Mouse (Mus musculus) intestine, embryonic 16.5 days (tissue): Measurements from ENCODE around the gene Mif4gd. TPM values are rescaled to one million over a fixed set of nuclear protein-coding genes. Genes with fewer than 3 reads are reported as not detected.
A peak's percentile ranks its signal among the peaks of the same experiment; 100 is the strongest.

ENCODE experiments used
- ATAC-seq: fragments of 200-750 bp; cut with Nextera tagmentation; 2 replicates; pipeline ENCODE4 v1.8.0; 2017; ENCODE audit warnings: moderate TSS enrichment, moderate library complexity
- H3K27ac ChIP-seq: fragments of 300-500 bp; sonication (generic); 2 replicates; pipeline ENCODE4 v1.5.1; 2014; ENCODE audit warnings: mild to moderate bottlenecking, low read length
- H3K27me3 ChIP-seq: fragments of 300-500 bp; sonication (generic); replicated peaks from 2 replicates; pipeline ENCODE4 v1.6.1; 2014; ENCODE audit warnings: low read length, control low read depth, mixed read lengths; ENCODE audit not compliant: control insufficient read depth, insufficient read depth
- H3K36me3 ChIP-seq: fragments of 300-500 bp; sonication (generic); 2 replicates; pipeline ENCODE4 v1.6.1; 2014; ENCODE audit warnings: low read length, control low read depth; ENCODE audit not compliant: control insufficient read depth, insufficient read depth
- H3K4me1 ChIP-seq: fragments of 300-500 bp; sonication (generic); 2 replicates; pipeline ENCODE4 v1.6.1; 2014; ENCODE audit warnings: low read length, control low read depth, mixed read lengths; ENCODE audit not compliant: control insufficient read depth, insufficient read depth
- H3K4me2 ChIP-seq: fragments of 300-500 bp; sonication (generic); 2 replicates; pipeline ENCODE4 v1.6.1; 2014; ENCODE audit warnings: low read depth, low read length, control low read depth
- H3K4me3 ChIP-seq: fragments of 300-500 bp; sonication (generic); 2 replicates; pipeline ENCODE4 v1.5.1; 2014; ENCODE audit warnings: mild to moderate bottlenecking, low read length
- H3K9ac ChIP-seq: fragments of 300-500 bp; sonication (generic); 2 replicates; pipeline ENCODE4 v1.6.1; 2014; ENCODE audit warnings: low read depth, low read length
- H3K9me3 ChIP-seq: fragments of 300-500 bp; sonication (generic); 2 replicates; pipeline ENCODE4 v1.6.1; 2016; ENCODE audit warnings: low read length, control low read depth; ENCODE audit not compliant: control insufficient read depth
- WGBS: fragments of 180-500 bp; shearing (Covaris S2); extraction: QIAGEN DNeasy Blood & Tissue Kit; methylation state at CpG from one replicate; pipeline ENCODE4 v1.1.7; 2014; 5-methylcytosine and 5-hydroxymethylcytosine counted together
- polyA plus RNA-seq: library from polyadenylated mRNA; unstranded; fragments of >200 nt; fragmentation: Nextera tagmentation; extraction: Ambion mirVana; gene quantifications from 2 replicates; pipeline ENCODE4 v1.2.1, GENCODE M21; 2015

Gene Mif4gd
- polyA plus RNA-seq, 1 experiment from 2014 or later, result 34.5 TPM

GRCm38 (mm10) chr11:115608421-115609399 lies 4.1 kb downstream of the Mif4gd start:
- no peak for ATAC-seq
- peaks cover 16% of the 10 kb centered on the region for H3K36me3 ChIP-seq
- H3K4me3 ChIP-seq, result no peak overlapping the region
- H3K9me3 ChIP-seq, result no peaks in the 10 kb centered on the region
- no peak overlapping the region for H3K4me2 ChIP-seq
- WGBS, result 77% methylated on average over 23 of the region's 23 CpGs
- H3K27ac ChIP-seq, result no peak overlapping the region
- peaks cover 20% of the 10 kb centered on the region for H3K4me1 ChIP-seq
- H3K27me3 ChIP-seq, result no peaks in the 10 kb centered on the region
- no peak overlapping the region for H3K9ac ChIP-seq

- no peak overlapping the region for H3K27ac ChIP-seq
- no peaks in the 10 kb centered on the region for H3K27me3 ChIP-seq
- no peaks in the 10 kb centered on the region for H3K9me3 ChIP-seq
- H3K4me2 ChIP-seq, result no peak overlapping the region
- no peak overlapping the region for H3K9ac ChIP-seq
- H3K4me1 ChIP-seq, result peaks cover 22% of the 10 kb centered on the region
- 93% methylated on average over 18 of the region's 18 CpGs for WGBS
- H3K4me3 ChIP-seq, result no peak overlapping the region
- ATAC-seq, result no peak
- H3K36me3 ChIP-seq, result peaks cover 16% of the 10 kb centered on the region
Measured at GRCm38 (mm10) chr11:115606733-115607132, 6.0 kb downstream of the Mif4gd start.

- H3K9ac ChIP-seq, result peak overlapping the region; percentile 99
- H3K4me1 ChIP-seq, result peaks cover 18% of the 10 kb centered on the region
- H3K4me3 ChIP-seq, result peak overlapping the region; percentile 97
- peaks cover 16% of the 10 kb centered on the region for H3K36me3 ChIP-seq
- peak overlapping the region; percentile 86 for H3K4me2 ChIP-seq
- no peaks in the 10 kb centered on the region for H3K27me3 ChIP-seq
- H3K9me3 ChIP-seq, result no peaks in the 10 kb centered on the region
- WGBS, result under 1% methylated on average over 26 of the region's 26 CpGs
- H3K27ac ChIP-seq, result peak overlapping the region; percentile 93
- ATAC-seq, result peak; percentile 32
Measured at GRCm38 (mm10) chr11:115604304-115604696, 8.5 kb downstream of the Mif4gd start.

GRCm38 (mm10) chr11:115603476-115604303 lies 9.1 kb downstream of the Mif4gd start, which contains the start of the genes Mrps7 and Gga3:
Mrps7 (plus strand) TSS chr11:115603925.
Gga3 (minus strand) TSS chr11:115604051.
- peak; percentile 97 for ATAC-seq
- H3K36me3 ChIP-seq, result peaks cover 14% of the 10 kb centered on the region
- under 1% methylated on average over 92 of the region's 93 CpGs for WGBS
- peaks cover 18% of the 10 kb centered on the region for H3K4me1 ChIP-seq
- H3K4me3 ChIP-seq, result peak within 1 kb of the TSS; percentile 97
- H3K9me3 ChIP-seq, result no peaks in the 10 kb centered on the region
- peak within 1 kb of the TSS; percentile 99 for H3K9ac ChIP-seq
- H3K4me2 ChIP-seq, result peak within 1 kb of the TSS; percentile 86
- H3K27ac ChIP-seq, result peak within 1 kb of the TSS; percentile 93
- no peaks in the 10 kb centered on the region for H3K27me3 ChIP-seq

- H3K9me3 ChIP-seq, result no peaks in the 10 kb centered on the region
- ATAC-seq, result no peak
Measured at GRCm38 (mm10) chr11:115603128-115603475, 9.7 kb downstream of the Mif4gd start.

GRCm38 (mm10) chr11:115601174-115601573 lies 11.6 kb downstream of the Mif4gd start:
- Histone ChIP-seq H3K4me3 (no peak overlapping the region), H3K36me3 (peaks cover 4% of the 10 kb centered on the region), H3K4me2 (no peak overlapping the region), H3K27me3 (no peaks in the 10 kb centered on the region), H3K4me1 (peaks cover 18% of the 10 kb centered on the region), H3K9me3 (no peaks in the 10 kb centered on the region), H3K9ac (no peak overlapping the region), H3K27ac (no peak overlapping the region)
- 87% methylated on average over 4 of the region's 4 CpGs for WGBS
- ATAC-seq, result no peak

More at GRCm38 (mm10) chr11:115603128-115603475, 9.7 kb downstream of the Mif4gd start:
- peak overlapping the region; percentile 93 for H3K27ac ChIP-seq
- WGBS, result 4% methylated on average over 15 of the region's 15 CpGs
- H3K4me2 ChIP-seq, result peak overlapping the region; percentile 70
- H3K4me1 ChIP-seq, result peaks cover 18% of the 10 kb centered on the region
- H3K36me3 ChIP-seq, result peaks cover 14% of the 10 kb centered on the region
- peak overlapping the region; percentile 97 for H3K4me3 ChIP-seq
- H3K27me3 ChIP-seq, result no peaks in the 10 kb centered on the region
- peak overlapping the region; percentile 99 for H3K9ac ChIP-seq

- peaks cover 2% of the 10 kb centered on the region for H3K36me3 ChIP-seq
- no peak overlapping the region for H3K4me2 ChIP-seq
- H3K27ac ChIP-seq, result no peak overlapping the region
- H3K9ac ChIP-seq, result no peak overlapping the region
- peaks cover 18% of the 10 kb centered on the region for H3K4me1 ChIP-seq
- 94% methylated on average over 15 of the region's 15 CpGs for WGBS
- H3K9me3 ChIP-seq, result no peaks in the 10 kb centered on the region
- ATAC-seq, result no peak
- H3K27me3 ChIP-seq, result no peaks in the 10 kb centered on the region
- H3K4me3 ChIP-seq, result no peak overlapping the region
Measured at GRCm38 (mm10) chr11:115600743-115601142, 12.0 kb downstream of the Mif4gd start.

- H3K4me2 ChIP-seq, result no peak overlapping the region
- H3K27me3 ChIP-seq, result no peaks in the 10 kb centered on the region
- H3K9me3 ChIP-seq, result no peaks in the 10 kb centered on the region
- WGBS, result 91% methylated on average over 7 of the region's 7 CpGs
- no peak overlapping the region for H3K27ac ChIP-seq
- peaks cover 12% of the 10 kb centered on the region for H3K4me1 ChIP-seq
- no peak for ATAC-seq
- no peak overlapping the region for H3K4me3 ChIP-seq
- no peak overlapping the region for H3K9ac ChIP-seq
- H3K36me3 ChIP-seq, result peaks cover under 1% of the 10 kb centered on the region
Measured at GRCm38 (mm10) chr11:115599722-115600121, 13.0 kb downstream of the Mif4gd start.

GRCm38 (mm10) chr11:115598309-115598708 lies 14.5 kb downstream of the Mif4gd start:
- no peak for ATAC-seq
- Histone ChIP-seq H3K4me2 (no peak overlapping the region), H3K4me3 (no peak overlapping the region), H3K36me3 (peaks cover 8% of the 10 kb centered on the region), H3K27me3 (no peaks in the 10 kb centered on the region), H3K9me3 (no peaks in the 10 kb centered on the region), H3K9ac (no peak overlapping the region), H3K4me1 (peaks cover 10% of the 10 kb centered on the region), H3K27ac (no peak overlapping the region)
- WGBS, result 94% methylated on average over 4 of the region's 4 CpGs
